Mouse (Mus musculus) ES-E14 (cell line): ENCODE results near the gene Catsper1. TPM values are rescaled to one million over a fixed set of nuclear protein-coding genes. Genes with fewer than 3 reads are reported as not detected.

Source experiments
- DNase-seq: peaks from one replicate; pipeline ENCODE4 v3.0.0-alpha.2; 2013; ENCODE audit warnings: low read depth, low spot score
- H3K27ac ChIP-seq: 2 replicates; pipeline ENCODE4 v1.5.1; 2012; ENCODE audit warnings: low read depth, mild to moderate bottlenecking, low read length, moderate library complexity, mixed read lengths; ENCODE audit not compliant: poor library complexity, insufficient read depth, severe bottlenecking
- H3K36me3 ChIP-seq: 2 replicates; pipeline ENCODE4 v1.6.1; 2012; ENCODE audit warnings: mild to moderate bottlenecking, low read length, moderate library complexity, mixed read lengths; ENCODE audit not compliant: control insufficient read depth, poor library complexity, insufficient read depth, severe bottlenecking
- H3K4me1 ChIP-seq, 2 experiments: fragments of 150-350 bp in 1 of 2; sonication (generic) in 1 of 2; 2 replicates each; pipeline ENCODE4 v1.6.1; 2012; ENCODE audit warnings: low read length in 2 of 2, mild to moderate bottlenecking in 1 of 2, mixed read lengths in 1 of 2; ENCODE audit not compliant: control insufficient read depth in 2 of 2, insufficient read depth in 2 of 2, poor library complexity in 1 of 2
- H3K4me3 ChIP-seq, 2 experiments: fragments of 150-350 bp in 1 of 2; sonication (generic) in 1 of 2; 2 replicates each; pipeline ENCODE4 v1.5.1; 2012; ENCODE audit warnings: low read length in 2 of 2, low read depth in 1 of 2, mild to moderate bottlenecking in 1 of 2, mixed read lengths in 1 of 2; ENCODE audit not compliant: insufficient read depth in 1 of 2, poor library complexity in 1 of 2, severe bottlenecking in 1 of 2
- H3K9ac ChIP-seq: 2 replicates; pipeline ENCODE4 v1.6.1; 2012; ENCODE audit warnings: low read depth, mild to moderate bottlenecking, low read length, mixed read lengths; ENCODE audit not compliant: poor library complexity, insufficient read depth, severe bottlenecking
- H3K9me3 ChIP-seq: fragments of 150-350 bp; sonication (generic); 2 replicates; pipeline ENCODE4 v1.6.1; 2012; ENCODE audit warnings: low read depth, mild to moderate bottlenecking, low read length; ENCODE audit not compliant: control insufficient read depth, insufficient read depth
- CHD2 ChIP-seq: IDR thresholded peaks from 2 replicates; pipeline ENCODE4 v1.6.1; 2014; ENCODE audit warnings: mild to moderate bottlenecking, low read depth, low read length, inconsistent platforms
- HCFC1 ChIP-seq: IDR thresholded peaks from 2 replicates; pipeline ENCODE4 v1.6.1; 2012; ENCODE audit warnings: low read length, inconsistent platforms, borderline replicate concordance; ENCODE audit not compliant: insufficient read depth
- MAFK ChIP-seq: IDR thresholded peaks from 2 replicates; pipeline ENCODE4 v1.6.1; 2014; ENCODE audit warnings: mild to moderate bottlenecking, low read depth, low read length, inconsistent platforms; ENCODE audit not compliant: insufficient read depth
- ZC3H11A ChIP-seq: IDR thresholded peaks from 2 replicates; pipeline ENCODE4 v1.6.1; 2012; ENCODE audit warnings: low read depth, mild to moderate bottlenecking, inconsistent platforms, low read length, borderline replicate concordance
- ZNF384 ChIP-seq: IDR thresholded peaks from 2 replicates; pipeline ENCODE4 v1.6.1; 2012; ENCODE audit warnings: low read depth, low read length, inconsistent platforms
- in situ Hi-C, 2 experiments: fragments of 600-800 bp; cut with MboI; formaldehyde crosslinking; loops; one replicate each; pipeline ENCODE4 v1.15.1; 2025; ENCODE audit warnings: low sequenced_read_pairs in 2 of 2, inconsistent platforms in 1 of 2; ENCODE audit not compliant: unreplicated experiment in 2 of 2
- total RNA-seq: library from RNA; depleted of rRNA; stranded (reverse); fragments of 300-350 nt; gene quantifications from 2 replicates; pipeline ENCODE4 v1.2.3, GENCODE M21; 2012

The Catsper1 gene
- total RNA-seq, 1 experiment: not detected

- H3K4me3 ChIP-seq: peak overlapping the region in 1 of 2 experiments; percentile 30; a peak in 1 of 4 replicates
Measured at GRCm38 (mm10) chr19:5327970-5328369, 7.6 kb upstream of the Catsper1 start.

GRCm38 (mm10) chr19:5334741-5335140, 800 bp upstream of the Catsper1 start:
- Histone ChIP-seq H3K36me3 (no peaks in the 10 kb centered on the region), H3K9ac (no peak overlapping the region), H3K4me1 (peaks cover 0 to 2% of the 10 kb centered on the region in 2 experiments; a peak in 2 of 4 replicates), H3K27ac (no peak overlapping the region), H3K4me3 (no peak overlapping the region), H3K9me3 (no peaks in the 10 kb centered on the region)
- in situ Hi-C loops: no loop called here
- no peak for TF ChIP-seq HCFC1
- TF ChIP-seq MAFK: no peak
- TF ChIP-seq ZC3H11A: no peak
- no peak for TF ChIP-seq ZNF384
- TF ChIP-seq CHD2: no peak
- DNase-seq: no peak

More at GRCm38 (mm10) chr19:5327970-5328369, 7.6 kb upstream of the Catsper1 start:
- H3K9me3 ChIP-seq: no peaks in the 10 kb centered on the region
- no peak for TF ChIP-seq HCFC1
- no peak for TF ChIP-seq MAFK
- TF ChIP-seq ZNF384: no peak
- TF ChIP-seq CHD2: no peak
- TF ChIP-seq ZC3H11A: no peak
- H3K9ac ChIP-seq: peak overlapping the region; percentile 23; the same call in 1 of the 2 replicates
- in situ Hi-C loops: no loop called here
- H3K4me1 ChIP-seq: peaks cover 0 to 3% of the 10 kb centered on the region in 2 experiments; a peak in 1 of 4 replicates
- H3K36me3 ChIP-seq: no peaks in the 10 kb centered on the region
- no peak for DNase-seq
- no peak overlapping the region for H3K27ac ChIP-seq

GRCm38 (mm10) chr19:5337975-5338374, 2.4 kb downstream of the Catsper1 start:
- peak; percentile 81 for DNase-seq
- TF ChIP-seq ZC3H11A (peak; percentile 36; the same call in 1 of the 2 replicates), ZNF384 (no peak)
- Histone ChIP-seq H3K9me3 (no peaks in the 10 kb centered on the region), H3K4me3 (no peak overlapping the region), H3K27ac (no peak overlapping the region), H3K36me3 (no peaks in the 10 kb centered on the region), H3K9ac (no peak overlapping the region), H3K4me1 (peaks cover 0 to 2% of the 10 kb centered on the region in 2 experiments; a peak in 2 of 4 replicates)
- in situ Hi-C loops: no loop called here

- in situ Hi-C loops: no loop called here
- DNase-seq: no peak
- no peaks in the 10 kb centered on the region for H3K36me3 ChIP-seq
- H3K4me3 ChIP-seq: no peak overlapping the region
- no peaks in the 10 kb centered on the region for H3K9me3 ChIP-seq
- TF ChIP-seq MAFK (no peak), ZC3H11A (no peak), HCFC1 (no peak), CHD2 (no peak), ZNF384 (no peak)
- H3K27ac ChIP-seq: no peak overlapping the region
- H3K9ac ChIP-seq: no peak overlapping the region
- no peaks in the 10 kb centered on the region; a peak in 1 of 4 replicates for H3K4me1 ChIP-seq
Measured at GRCm38 (mm10) chr19:5341360-5341759, 5.8 kb downstream of the Catsper1 start.
